Mouse (Mus musculus): Measurements from ENCODE around the gene Wwp2. TPM values are rescaled to one million over a fixed set of nuclear protein-coding genes. Genes with fewer than 3 reads are reported as not detected.

The Wwp2 gene
- polyA plus RNA-seq, 1 experiment from 2014 or later: 39.8 TPM

DNA sequence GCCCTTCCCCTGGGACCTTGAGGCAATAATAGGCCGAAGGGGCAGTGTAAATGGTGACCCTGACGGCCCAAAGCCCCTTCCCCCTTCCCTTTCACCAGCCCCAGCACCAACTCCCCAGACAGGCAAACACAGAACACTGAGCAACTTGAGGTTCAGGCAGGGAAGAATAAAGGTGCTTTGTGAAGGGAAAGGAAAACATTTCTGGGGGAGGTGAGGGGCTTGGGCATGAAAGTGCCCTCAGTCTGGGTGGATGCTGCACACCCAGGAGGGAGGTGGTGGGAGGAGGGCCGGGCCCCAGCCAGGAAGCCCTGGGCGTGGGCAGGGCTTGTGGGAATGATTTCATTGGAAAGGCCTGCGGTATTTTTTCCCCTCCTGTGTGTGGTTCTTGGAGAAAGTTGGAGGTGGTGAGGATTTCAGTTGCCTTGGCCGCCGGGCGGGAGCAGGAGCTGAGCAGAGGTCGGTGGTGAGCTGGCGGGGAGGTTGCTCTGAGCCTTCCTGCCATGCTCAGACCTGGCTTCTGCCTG lies 108.5 kb downstream of the Wwp2 start:
- H3K9me3 ChIP-seq (ENCODE audit: control insufficient read depth, low read depth, low read length): no peaks in the 10 kb centered on the region
- no peaks in the 10 kb centered on the region for H3K4me1 ChIP-seq (ENCODE audit: control insufficient read depth, insufficient read depth, low read length)
- 37% methylated on average over 10 of the region's 10 CpGs for WGBS
- peak; percentile 81; the same call in 1 of the 2 replicates for ATAC-seq (ENCODE audit: insufficient number of reproducible peaks, insufficient read depth, low FRiP score, low read depth)
- H3K27ac ChIP-seq (ENCODE audit: low read length): peak overlapping the region; percentile 56; the same call in 1 of the 2 replicates
- H3K36me3 ChIP-seq (ENCODE audit: control insufficient read depth, insufficient read depth, low read length): no peaks in the 10 kb centered on the region
- no peaks in the 10 kb centered on the region for H3K27me3 ChIP-seq (ENCODE audit: control insufficient read depth, insufficient read depth, low read length)
- no peak overlapping the region for H3K9ac ChIP-seq (replicated peaks; ENCODE audit: low read depth, low read length)
- H3K4me3 ChIP-seq (ENCODE audit: low read depth, low read length): no peak overlapping the region
- no peak overlapping the region for H3K4me2 ChIP-seq (replicated peaks; ENCODE audit: low read depth, low read length)

GRCm38 (mm10) chr8:107545621-107546152 lies 109.5 kb downstream of the Wwp2 start:
- WGBS: 89% methylated on average over 11 of the region's 11 CpGs
- no peak overlapping the region for H3K27ac ChIP-seq (ENCODE audit: low read length)
- no peaks in the 10 kb centered on the region for H3K9me3 ChIP-seq (ENCODE audit: control insufficient read depth, low read depth, low read length)
- no peak overlapping the region for H3K4me3 ChIP-seq (ENCODE audit: low read depth, low read length)
- no peaks in the 10 kb centered on the region; the same call in 1 of the 2 replicates for H3K36me3 ChIP-seq (ENCODE audit: control insufficient read depth, insufficient read depth, low read length)
- H3K9ac ChIP-seq (replicated peaks; ENCODE audit: low read depth, low read length): no peak overlapping the region
- H3K27me3 ChIP-seq (ENCODE audit: control insufficient read depth, insufficient read depth, low read length): no peaks in the 10 kb centered on the region
- H3K4me2 ChIP-seq (replicated peaks; ENCODE audit: low read depth, low read length): no peak overlapping the region
- H3K4me1 ChIP-seq (ENCODE audit: control insufficient read depth, insufficient read depth, low read length): no peaks in the 10 kb centered on the region
- ATAC-seq (ENCODE audit: insufficient number of reproducible peaks, insufficient read depth, low FRiP score, low read depth): no peak

DNA sequence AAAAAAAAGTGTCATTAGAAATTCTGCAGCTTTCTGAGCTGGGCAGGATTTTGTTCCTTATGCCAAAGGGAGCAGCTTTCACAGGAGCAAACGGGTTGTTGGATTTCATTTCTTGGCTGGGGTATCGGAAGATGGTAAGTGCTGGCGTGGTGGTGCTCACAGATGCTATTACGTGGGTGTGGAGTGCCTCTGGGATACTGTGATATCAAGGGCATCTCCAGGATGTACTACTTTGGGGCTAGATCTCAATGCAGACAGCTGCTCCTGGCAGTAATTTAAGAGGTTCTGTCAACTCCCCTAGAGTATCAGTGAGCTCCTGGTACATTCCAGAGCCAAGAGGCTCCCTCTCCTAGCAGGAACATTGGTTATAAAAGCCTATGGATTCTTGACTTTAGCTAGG lies 110.0 kb downstream of the Wwp2 start:
- Histone ChIP-seq H3K4me1 (ENCODE audit: control insufficient read depth, insufficient read depth, low read length) (no peaks in the 10 kb centered on the region), H3K4me3 (ENCODE audit: low read depth, low read length) (no peak overlapping the region), H3K36me3 (ENCODE audit: control insufficient read depth, insufficient read depth, low read length) (no peaks in the 10 kb centered on the region; the same call in 1 of the 2 replicates), H3K9ac (replicated peaks; ENCODE audit: low read depth, low read length) (no peak overlapping the region), H3K4me2 (replicated peaks; ENCODE audit: low read depth, low read length) (no peak overlapping the region), H3K27me3 (ENCODE audit: control insufficient read depth, insufficient read depth, low read length) (no peaks in the 10 kb centered on the region), H3K27ac (ENCODE audit: low read length) (no peak overlapping the region), H3K9me3 (ENCODE audit: control insufficient read depth, low read depth, low read length) (no peaks in the 10 kb centered on the region)
- ATAC-seq (ENCODE audit: insufficient number of reproducible peaks, insufficient read depth, low FRiP score, low read depth): no peak
- WGBS: 91% methylated on average over 4 of the region's 4 CpGs

DNA sequence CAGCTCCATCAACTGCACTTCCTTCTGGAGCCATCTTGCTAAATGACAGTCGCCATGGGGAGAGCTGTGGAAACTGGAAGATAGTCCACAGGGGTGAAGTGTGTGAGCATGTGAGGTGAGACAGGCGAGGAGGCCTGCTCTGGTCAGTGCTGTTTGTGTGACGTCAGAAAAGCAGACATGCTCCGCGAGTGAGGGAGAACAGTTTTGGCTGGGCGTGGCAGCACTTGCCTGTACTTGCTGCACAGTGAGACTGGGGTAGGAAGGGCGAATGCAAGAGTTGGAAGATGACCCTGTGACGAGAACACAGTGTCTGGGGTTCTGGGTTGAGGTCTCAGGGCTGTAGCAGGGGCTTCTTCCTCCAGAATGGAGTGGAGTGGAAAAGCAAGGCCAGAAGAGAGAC lies 110.7 kb downstream of the Wwp2 start:
- ATAC-seq (ENCODE audit: insufficient number of reproducible peaks, insufficient read depth, low FRiP score, low read depth): no peak
- Histone ChIP-seq H3K4me3 (ENCODE audit: low read depth, low read length) (no peak overlapping the region), H3K4me1 (ENCODE audit: control insufficient read depth, insufficient read depth, low read length) (no peaks in the 10 kb centered on the region), H3K9me3 (ENCODE audit: control insufficient read depth, low read depth, low read length) (no peaks in the 10 kb centered on the region), H3K27ac (ENCODE audit: low read length) (no peak overlapping the region), H3K27me3 (ENCODE audit: control insufficient read depth, insufficient read depth, low read length) (no peaks in the 10 kb centered on the region), H3K4me2 (replicated peaks; ENCODE audit: low read depth, low read length) (no peak overlapping the region), H3K36me3 (ENCODE audit: control insufficient read depth, insufficient read depth, low read length) (no peaks in the 10 kb centered on the region; the same call in 1 of the 2 replicates), H3K9ac (replicated peaks; ENCODE audit: low read depth, low read length) (no peak overlapping the region)
- WGBS: 70% methylated on average over 8 of the region's 8 CpGs

GRCm38 (mm10) chr8:107552234-107552633 lies 116.1 kb downstream of the Wwp2 start:
- Histone ChIP-seq H3K9me3 (ENCODE audit: control insufficient read depth, low read depth, low read length) (no peaks in the 10 kb centered on the region), H3K4me2 (replicated peaks; ENCODE audit: low read depth, low read length) (no peak overlapping the region), H3K4me3 (ENCODE audit: low read depth, low read length) (no peak overlapping the region), H3K9ac (replicated peaks; ENCODE audit: low read depth, low read length) (no peak overlapping the region), H3K27me3 (ENCODE audit: control insufficient read depth, insufficient read depth, low read length) (no peaks in the 10 kb centered on the region), H3K4me1 (ENCODE audit: control insufficient read depth, insufficient read depth, low read length) (no peaks in the 10 kb centered on the region), H3K36me3 (ENCODE audit: control insufficient read depth, insufficient read depth, low read length) (peaks cover 3% of the 10 kb centered on the region), H3K27ac (ENCODE audit: low read length) (no peak overlapping the region)
- no peak for ATAC-seq (ENCODE audit: insufficient number of reproducible peaks, insufficient read depth, low FRiP score, low read depth)
- 54% methylated on average over 6 of the region's 6 CpGs for WGBS

GRCm38 (mm10) chr8:107555231-107555630 lies 119.1 kb downstream of the Wwp2 start:
- peaks cover 3% of the 10 kb centered on the region for H3K36me3 ChIP-seq (ENCODE audit: control insufficient read depth, insufficient read depth, low read length)
- no peak overlapping the region for H3K4me2 ChIP-seq (replicated peaks; ENCODE audit: low read depth, low read length)
- H3K27me3 ChIP-seq (ENCODE audit: control insufficient read depth, insufficient read depth, low read length): no peaks in the 10 kb centered on the region
- 91% methylated on average over 10 of the region's 10 CpGs for WGBS
- no peaks in the 10 kb centered on the region for H3K4me1 ChIP-seq (ENCODE audit: control insufficient read depth, insufficient read depth, low read length)
- no peak overlapping the region for H3K4me3 ChIP-seq (ENCODE audit: low read depth, low read length)
- no peak overlapping the region for H3K27ac ChIP-seq (ENCODE audit: low read length)
- no peak for ATAC-seq (ENCODE audit: insufficient number of reproducible peaks, insufficient read depth, low FRiP score, low read depth)
- H3K9ac ChIP-seq (replicated peaks; ENCODE audit: low read depth, low read length): no peak overlapping the region
- H3K9me3 ChIP-seq (ENCODE audit: control insufficient read depth, low read depth, low read length): no peaks in the 10 kb centered on the region

GRCm38 (mm10) chr8:107556511-107556936 lies 120.4 kb downstream of the Wwp2 start:
- WGBS: 36% methylated on average over 12 of the region's 12 CpGs
- Histone ChIP-seq H3K4me1 (ENCODE audit: control insufficient read depth, insufficient read depth, low read length) (no peaks in the 10 kb centered on the region), H3K9me3 (ENCODE audit: control insufficient read depth, low read depth, low read length) (no peaks in the 10 kb centered on the region), H3K9ac (replicated peaks; ENCODE audit: low read depth, low read length) (no peak overlapping the region), H3K36me3 (ENCODE audit: control insufficient read depth, insufficient read depth, low read length) (peaks cover 3% of the 10 kb centered on the region), H3K4me3 (ENCODE audit: low read depth, low read length) (no peak overlapping the region), H3K4me2 (replicated peaks; ENCODE audit: low read depth, low read length) (no peak overlapping the region), H3K27ac (ENCODE audit: low read length) (no peak overlapping the region), H3K27me3 (ENCODE audit: control insufficient read depth, insufficient read depth, low read length) (no peaks in the 10 kb centered on the region)
- ATAC-seq (ENCODE audit: insufficient number of reproducible peaks, insufficient read depth, low FRiP score, low read depth): peak; percentile 34; the same call in 1 of the 2 replicates

GRCm38 (mm10) chr8:107560820-107561536 lies 124.8 kb downstream of the Wwp2 start:
- 45% methylated on average over 16 of the region's 16 CpGs for WGBS
- Histone ChIP-seq H3K9ac (replicated peaks; ENCODE audit: low read depth, low read length) (no peak overlapping the region), H3K27me3 (ENCODE audit: control insufficient read depth, insufficient read depth, low read length) (no peaks in the 10 kb centered on the region)

More at GRCm38 (mm10) chr8:107560820-107561536, 124.8 kb downstream of the Wwp2 start:
- ATAC-seq (ENCODE audit: insufficient number of reproducible peaks, insufficient read depth, low FRiP score, low read depth): no peak
- Histone ChIP-seq H3K4me2 (replicated peaks; ENCODE audit: low read depth, low read length) (no peak overlapping the region), H3K36me3 (ENCODE audit: control insufficient read depth, insufficient read depth, low read length) (peaks cover 3% of the 10 kb centered on the region), H3K4me3 (ENCODE audit: low read depth, low read length) (no peak overlapping the region), H3K4me1 (ENCODE audit: control insufficient read depth, insufficient read depth, low read length) (no peaks in the 10 kb centered on the region), H3K27ac (ENCODE audit: low read length) (no peak overlapping the region; the same call in 1 of the 2 replicates), H3K9me3 (ENCODE audit: control insufficient read depth, low read depth, low read length) (no peaks in the 10 kb centered on the region)

Measured in stomach, embryonic 14.5 days (tissue).